Mouse (Mus musculus): ENCODE results near the gene Lrig1.

DNA sequence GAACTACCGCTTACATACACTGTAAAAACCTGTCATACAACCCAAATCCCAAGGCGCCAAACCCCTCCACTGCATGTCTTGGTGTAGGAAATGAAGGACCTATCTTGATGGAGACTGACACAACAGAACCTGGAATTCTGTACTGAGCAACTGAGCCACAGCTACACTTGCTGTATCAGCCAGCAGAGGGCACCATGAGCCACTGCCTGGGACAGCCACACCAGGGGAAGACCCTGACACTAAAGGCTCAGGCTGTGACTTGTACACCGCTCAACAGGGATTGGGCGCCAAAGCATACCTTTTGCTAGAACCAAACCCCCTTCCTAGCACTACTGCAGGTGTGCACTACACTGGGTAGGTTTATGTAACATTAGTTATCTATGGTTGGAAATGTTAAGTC is 77.0 kb downstream of the Lrig1 start:
- TF ChIP-seq POLR2A (IDR thresholded peaks at IDR 0.05; ENCODE audit: borderline replicate concordance, low read depth, low read length), result no peak
- peak; percentile 50; the same call in 1 of the 2 replicates for TF ChIP-seq CTCF (IDR thresholded peaks at IDR 0.05; ENCODE audit: low read depth, low read length)

Measured in bone marrow macrophage, adult 2 months (primary cell).